Mouse (Mus musculus): ENCODE measurements around the gene Krt8.

DNA sequence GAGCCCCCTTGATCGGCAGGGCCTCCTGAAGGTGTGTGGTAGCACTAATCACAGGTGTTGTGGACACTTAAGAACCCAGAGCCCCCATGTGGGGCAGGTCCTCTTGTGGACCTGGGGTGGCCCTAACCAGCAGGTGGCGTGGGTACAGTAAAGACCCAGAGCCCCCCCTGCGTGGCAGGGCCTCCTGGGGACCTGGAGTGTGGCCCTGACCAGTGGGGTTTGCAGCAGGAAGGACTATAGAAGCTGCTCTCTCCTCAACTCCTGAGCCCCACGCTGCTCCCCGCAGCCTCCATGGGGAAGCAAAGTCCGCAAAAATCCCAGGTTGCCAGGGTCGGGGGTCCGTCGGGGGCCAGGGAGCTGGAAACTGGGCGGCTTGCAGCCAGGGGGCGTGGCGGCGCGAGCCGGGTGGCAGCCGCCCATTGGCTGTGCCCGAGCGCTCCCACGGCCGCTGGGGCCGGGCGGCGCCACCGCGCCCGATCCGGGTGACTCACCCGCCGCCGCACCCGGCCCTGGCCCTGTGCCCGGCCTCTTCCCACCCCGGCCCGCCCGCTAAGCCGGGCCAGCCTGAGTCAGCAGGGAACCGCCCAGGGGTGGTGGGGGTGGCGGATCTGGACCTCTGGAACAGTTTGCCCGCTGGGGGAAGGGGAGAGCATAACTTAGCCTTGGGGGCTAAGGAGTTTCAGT is 27.1 kb downstream of the Krt8 start:
- TF ChIP-seq POLR2A (IDR thresholded peaks at IDR 0.05; ENCODE audit: extremely low read depth, insufficient read depth, low read length): no peak
- no peak for TF ChIP-seq CTCF (IDR thresholded peaks at IDR 0.05; ENCODE audit: extremely low read depth, insufficient read depth, low read length)
